Mouse (Mus musculus) lung, postnatal 10 days (tissue): ENCODE results near the gene Bst2.

ENCODE experiments used
- DNase-seq: peaks from one replicate; pipeline ENCODE4 v3.0.0; 2021

The Bst2 gene

GRCm38 (mm10) chr8:71537028-71537867 lies at the start of gene Bst2:
Gene Bst2, minus strand, starts transcription at chr8:71537456.
- peak; percentile 96 for DNase-seq

- DNase-seq = peak; percentile 62
These were observed 49.6 kb upstream of the Bst2 start for GRCm38 (mm10) chr8:71586891-71587290.

- no peak for DNase-seq
These were observed 42.9 kb upstream of the Bst2 start for GRCm38 (mm10) chr8:71580201-71580600.

- DNase-seq = no peak
These were observed 42.2 kb upstream of the Bst2 start for GRCm38 (mm10) chr8:71579476-71579875.

GRCm38 (mm10) chr8:71579009-71579408 lies 41.8 kb upstream of the Bst2 start:
- DNase-seq = no peak

- no peak for DNase-seq
These were observed 40.7 kb upstream of the Bst2 start for GRCm38 (mm10) chr8:71577856-71578387.

GRCm38 (mm10) chr8:71575020-71575419 lies 37.8 kb upstream of the Bst2 start:
- DNase-seq = no peak

- DNase-seq = no peak
These were observed 37.2 kb upstream of the Bst2 start for GRCm38 (mm10) chr8:71574426-71574825.

GRCm38 (mm10) chr8:71572847-71573633 lies 35.8 kb upstream of the Bst2 start:
- peak; percentile 48 for DNase-seq

GRCm38 (mm10) chr8:71572077-71572476 lies 34.8 kb upstream of the Bst2 start:
- DNase-seq = no peak

- DNase-seq = peak; percentile 94
These were observed 33.2 kb upstream of the Bst2 start for GRCm38 (mm10) chr8:71570291-71570954.

GRCm38 (mm10) chr8:71569366-71570290 lies 32.4 kb upstream of the Bst2 start:
- DNase-seq = peak; percentile 94

- no peak for DNase-seq
These were observed 31.7 kb upstream of the Bst2 start for GRCm38 (mm10) chr8:71568941-71569340.

- DNase-seq = peak; percentile 82
These were observed 31.2 kb upstream of the Bst2 start, which contains the start of gene Slc27a1 for GRCm38 (mm10) chr8:71568387-71568937. Gene Slc27a1, plus strand, starts transcription at chr8:71568882.

GRCm38 (mm10) chr8:71567587-71567986 lies 30.3 kb upstream of the Bst2 start:
- no peak for DNase-seq

- no peak for DNase-seq
These were observed 29.2 kb upstream of the Bst2 start, which contains the start of gene Nxnl1 for GRCm38 (mm10) chr8:71566501-71566900. Gene Nxnl1, minus strand, starts transcription at chr8:71566601.

GRCm38 (mm10) chr8:71563992-71564391 lies 26.7 kb upstream of the Bst2 start:
- no peak for DNase-seq

- peak; percentile 89 for DNase-seq
These were observed 25.5 kb upstream of the Bst2 start for GRCm38 (mm10) chr8:71562751-71563150.

- DNase-seq = peak; percentile 74
These were observed 24.1 kb upstream of the Bst2 start for GRCm38 (mm10) chr8:71561401-71561800.

GRCm38 (mm10) chr8:71560765-71561164 lies 23.5 kb upstream of the Bst2 start:
- DNase-seq = no peak

GRCm38 (mm10) chr8:71560071-71560470 lies 22.8 kb upstream of the Bst2 start:
- no peak for DNase-seq
